Mouse (Mus musculus) kidney, embryonic 14.5 days (tissue): ENCODE data around the gene Elp5. TPM values are rescaled to one million over a fixed set of nuclear protein-coding genes. Genes with fewer than 3 reads are reported as not detected.
A peak's percentile ranks its signal among the peaks of the same experiment; 100 is the strongest.

Source experiments
- ATAC-seq: fragments of 200-750 bp; cut with Nextera tagmentation; 2 replicates; pipeline ENCODE4 v1.8.0; 2017; ENCODE audit warnings: moderate number of reproducible peaks, mild to moderate bottlenecking, moderate TSS enrichment, moderate library complexity; ENCODE audit not compliant: low FRiP score, low TSS enrichment
- H3K27ac ChIP-seq: fragments of 300-500 bp; sonication (generic); 2 replicates; pipeline ENCODE4 v1.5.1; 2014; ENCODE audit warnings: low read depth, mild to moderate bottlenecking, low read length, moderate library complexity, mixed read lengths
- H3K27me3 ChIP-seq: fragments of 300-500 bp; sonication (generic); 2 replicates; pipeline ENCODE4 v1.6.1; 2014; ENCODE audit warnings: mild to moderate bottlenecking, low read length; ENCODE audit not compliant: control insufficient read depth, insufficient read depth
- H3K36me3 ChIP-seq: fragments of 300-500 bp; sonication (generic); 2 replicates; pipeline ENCODE4 v1.6.1; 2014; ENCODE audit warnings: low read length, mixed read lengths; ENCODE audit not compliant: control insufficient read depth, insufficient read depth
- H3K4me1 ChIP-seq: fragments of 300-500 bp; sonication (generic); 2 replicates; pipeline ENCODE4 v1.6.1; 2014; ENCODE audit warnings: low read length, mixed read lengths; ENCODE audit not compliant: control insufficient read depth, insufficient read depth
- H3K4me2 ChIP-seq: fragments of 300-500 bp; sonication (generic); replicated peaks from 2 replicates; pipeline ENCODE4 v1.6.1; 2014; ENCODE audit warnings: low read depth, mild to moderate bottlenecking, low read length
- H3K4me3 ChIP-seq: fragments of 300-500 bp; sonication (generic); 2 replicates; pipeline ENCODE4 v1.5.1; 2014; ENCODE audit warnings: mild to moderate bottlenecking, low read length
- H3K9ac ChIP-seq: fragments of 300-500 bp; sonication (generic); 2 replicates; pipeline ENCODE4 v1.6.1; 2014; ENCODE audit warnings: low read depth, mild to moderate bottlenecking, low read length, moderate library complexity
- H3K9me3 ChIP-seq: fragments of 300-500 bp; sonication (generic); 2 replicates; pipeline ENCODE4 v1.6.1; 2016; ENCODE audit warnings: low read length; ENCODE audit not compliant: control insufficient read depth
- WGBS: fragments of 180-500 bp; shearing (Covaris S2); extraction: QIAGEN DNeasy Blood & Tissue Kit; methylation state at CpG from one replicate; pipeline ENCODE4 v1.1.7; 2014; 5-methylcytosine and 5-hydroxymethylcytosine counted together
- polyA plus RNA-seq: library from polyadenylated mRNA; unstranded; fragments of >200 nt; fragmentation: Nextera tagmentation; extraction: Ambion mirVana; gene quantifications from 2 replicates; pipeline ENCODE4 v1.2.1, GENCODE M21; 2014

The Elp5 gene
- polyA plus RNA-seq, 1 experiment from 2014 or later = 117 TPM

GRCm38 (mm10) chr11:69970775-69971174, 11.5 kb downstream of the Elp5 start:
- H3K4me3 ChIP-seq = no peak overlapping the region
- H3K36me3 ChIP-seq = peaks cover 65% of the 10 kb centered on the region
- H3K9ac ChIP-seq = no peak overlapping the region
- H3K27me3 ChIP-seq = peaks cover 14% of the 10 kb centered on the region
- WGBS = 86% methylated on average over 3 of the region's 3 CpGs
- no peak overlapping the region for H3K27ac ChIP-seq
- H3K4me1 ChIP-seq = peaks cover 4% of the 10 kb centered on the region; the same call in 1 of the 2 replicates
- ATAC-seq = no peak
- no peak overlapping the region for H3K4me2 ChIP-seq
- no peaks in the 10 kb centered on the region for H3K9me3 ChIP-seq

GRCm38 (mm10) chr11:69970222-69970621, 12.1 kb downstream of the Elp5 start:
- Histone ChIP-seq H3K9ac (no peak overlapping the region), H3K36me3 (peaks cover 60% of the 10 kb centered on the region), H3K4me3 (no peak overlapping the region), H3K27me3 (peaks cover 19% of the 10 kb centered on the region), H3K4me1 (peaks cover 4% of the 10 kb centered on the region; the same call in 1 of the 2 replicates), H3K4me2 (no peak overlapping the region), H3K27ac (no peak overlapping the region), H3K9me3 (no peaks in the 10 kb centered on the region)
- 63% methylated on average over 6 of the region's 6 CpGs for WGBS
- no peak for ATAC-seq

GRCm38 (mm10) chr11:69968793-69969192, 13.5 kb downstream of the Elp5 start:
- H3K4me3 ChIP-seq = no peak overlapping the region
- 83% methylated on average over 4 of the region's 4 CpGs for WGBS
- H3K4me1 ChIP-seq = peaks cover 4% of the 10 kb centered on the region; the same call in 1 of the 2 replicates
- H3K36me3 ChIP-seq = peaks cover 46% of the 10 kb centered on the region
- no peaks in the 10 kb centered on the region for H3K9me3 ChIP-seq
- no peak overlapping the region for H3K27ac ChIP-seq
- no peak overlapping the region for H3K4me2 ChIP-seq
- H3K9ac ChIP-seq = no peak overlapping the region
- H3K27me3 ChIP-seq = peaks cover 29% of the 10 kb centered on the region
- no peak for ATAC-seq

- peaks cover 4% of the 10 kb centered on the region; the same call in 1 of the 2 replicates for H3K4me1 ChIP-seq
- peak overlapping the region; percentile 80; the same call in 1 of the 2 replicates for H3K27ac ChIP-seq
- H3K9me3 ChIP-seq = no peaks in the 10 kb centered on the region
- peak overlapping the region; percentile 44 for H3K4me3 ChIP-seq
- H3K27me3 ChIP-seq = peaks cover 33% of the 10 kb centered on the region
- H3K36me3 ChIP-seq = peaks cover 32% of the 10 kb centered on the region
- 34% methylated on average over 17 of the region's 17 CpGs for WGBS
- H3K9ac ChIP-seq = peak overlapping the region; percentile 67
- peak overlapping the region; percentile 55 for H3K4me2 ChIP-seq
- no peak for ATAC-seq
Measured at GRCm38 (mm10) chr11:69966860-69967517, 15.3 kb downstream of the Elp5 start.

GRCm38 (mm10) chr11:69966006-69966859, 16.1 kb downstream of the Elp5 start:
- Histone ChIP-seq H3K9me3 (no peaks in the 10 kb centered on the region), H3K27me3 (peaks cover 33% of the 10 kb centered on the region), H3K4me3 (peak overlapping the region; percentile 44), H3K36me3 (peaks cover 27% of the 10 kb centered on the region), H3K4me1 (peaks cover 4% of the 10 kb centered on the region; the same call in 1 of the 2 replicates), H3K9ac (peak overlapping the region; percentile 67), H3K27ac (peak overlapping the region; percentile 80), H3K4me2 (peak overlapping the region; percentile 55)
- peak; percentile 79 for ATAC-seq
- under 1% methylated on average over 57 of the region's 59 CpGs for WGBS

GRCm38 (mm10) chr11:69965271-69966005, 16.9 kb downstream of the Elp5 start:
- Histone ChIP-seq H3K27ac (peak overlapping the region; percentile 80), H3K27me3 (peaks cover 33% of the 10 kb centered on the region), H3K36me3 (peaks cover 24% of the 10 kb centered on the region), H3K9me3 (no peaks in the 10 kb centered on the region), H3K4me3 (peak overlapping the region; percentile 44), H3K9ac (peak overlapping the region; percentile 67), H3K4me1 (peaks cover 4% of the 10 kb centered on the region; the same call in 1 of the 2 replicates), H3K4me2 (peak overlapping the region; percentile 55)
- peak; percentile 36 for ATAC-seq
- WGBS = 1% methylated on average over 49 of the region's 49 CpGs

GRCm38 (mm10) chr11:69964650-69965270, 17.6 kb downstream of the Elp5 start, which contains the start of gene Cldn7:
Gene Cldn7 (plus strand): TSS chr11:69964779.
- Histone ChIP-seq H3K4me3 (peak within 1 kb of the TSS; percentile 44), H3K9me3 (no peaks in the 10 kb centered on the region), H3K4me2 (peak within 1 kb of the TSS; percentile 55), H3K4me1 (peaks cover 4% of the 10 kb centered on the region; the same call in 1 of the 2 replicates), H3K9ac (peak within 1 kb of the TSS; percentile 67), H3K27me3 (peaks cover 33% of the 10 kb centered on the region), H3K36me3 (peaks cover 17% of the 10 kb centered on the region), H3K27ac (peak within 1 kb of the TSS; percentile 80)
- peak; percentile 41 for ATAC-seq
- WGBS = 8% methylated on average over 24 of the region's 24 CpGs

- Histone ChIP-seq H3K4me1 (peaks cover 4% of the 10 kb centered on the region; the same call in 1 of the 2 replicates), H3K9ac (no peak overlapping the region), H3K4me2 (no peak overlapping the region), H3K4me3 (no peak overlapping the region), H3K27ac (no peak overlapping the region), H3K9me3 (no peaks in the 10 kb centered on the region), H3K27me3 (peaks cover 29% of the 10 kb centered on the region), H3K36me3 (no peaks in the 10 kb centered on the region)
- 31% methylated on average over 5 of the region's 5 CpGs for WGBS
- no peak for ATAC-seq
Measured at GRCm38 (mm10) chr11:69961841-69962240, 20.5 kb downstream of the Elp5 start.
